Mouse (Mus musculus) kidney, embryonic 14.5 days (tissue): ENCODE results near the gene Sfi1. TPM values are rescaled to one million over a fixed set of nuclear protein-coding genes. Genes with fewer than 3 reads are reported as not detected.

Experiments used
- ATAC-seq: fragments of 200-750 bp; cut with Nextera tagmentation; 2 replicates; pipeline ENCODE4 v1.8.0; 2017; ENCODE audit warnings: moderate number of reproducible peaks, mild to moderate bottlenecking, moderate TSS enrichment, moderate library complexity; ENCODE audit not compliant: low FRiP score, low TSS enrichment
- H3K27ac ChIP-seq: fragments of 300-500 bp; sonication (generic); 2 replicates; pipeline ENCODE4 v1.5.1; 2014; ENCODE audit warnings: low read depth, mild to moderate bottlenecking, low read length, moderate library complexity, mixed read lengths
- H3K27me3 ChIP-seq: fragments of 300-500 bp; sonication (generic); 2 replicates; pipeline ENCODE4 v1.6.1; 2014; ENCODE audit warnings: mild to moderate bottlenecking, low read length; ENCODE audit not compliant: control insufficient read depth, insufficient read depth
- H3K36me3 ChIP-seq: fragments of 300-500 bp; sonication (generic); 2 replicates; pipeline ENCODE4 v1.6.1; 2014; ENCODE audit warnings: low read length, mixed read lengths; ENCODE audit not compliant: control insufficient read depth, insufficient read depth
- H3K4me1 ChIP-seq: fragments of 300-500 bp; sonication (generic); 2 replicates; pipeline ENCODE4 v1.6.1; 2014; ENCODE audit warnings: low read length, mixed read lengths; ENCODE audit not compliant: control insufficient read depth, insufficient read depth
- H3K4me2 ChIP-seq: fragments of 300-500 bp; sonication (generic); replicated peaks from 2 replicates; pipeline ENCODE4 v1.6.1; 2014; ENCODE audit warnings: low read depth, mild to moderate bottlenecking, low read length
- H3K4me3 ChIP-seq: fragments of 300-500 bp; sonication (generic); 2 replicates; pipeline ENCODE4 v1.5.1; 2014; ENCODE audit warnings: mild to moderate bottlenecking, low read length
- H3K9ac ChIP-seq: fragments of 300-500 bp; sonication (generic); 2 replicates; pipeline ENCODE4 v1.6.1; 2014; ENCODE audit warnings: low read depth, mild to moderate bottlenecking, low read length, moderate library complexity
- H3K9me3 ChIP-seq: fragments of 300-500 bp; sonication (generic); 2 replicates; pipeline ENCODE4 v1.6.1; 2016; ENCODE audit warnings: low read length; ENCODE audit not compliant: control insufficient read depth
- WGBS: fragments of 180-500 bp; shearing (Covaris S2); extraction: QIAGEN DNeasy Blood & Tissue Kit; methylation state at CpG from one replicate; pipeline ENCODE4 v1.1.7; 2014; 5-methylcytosine and 5-hydroxymethylcytosine counted together
- polyA plus RNA-seq: library from polyadenylated mRNA; unstranded; fragments of >200 nt; fragmentation: Nextera tagmentation; extraction: Ambion mirVana; gene quantifications from 2 replicates; pipeline ENCODE4 v1.2.1, GENCODE M21; 2014

Gene Sfi1
- polyA plus RNA-seq: 10.5 and 12.7 TPM in 2 replicates

- H3K9ac ChIP-seq: no peak within 1 kb of the TSS
- no peaks in the 10 kb centered on the region for H3K9me3 ChIP-seq
- no peak within 1 kb of the TSS for H3K4me3 ChIP-seq
- ATAC-seq: no peak
- H3K27me3 ChIP-seq: no peaks in the 10 kb centered on the region
- no peak within 1 kb of the TSS for H3K27ac ChIP-seq
- no peaks in the 10 kb centered on the region for H3K4me1 ChIP-seq
- H3K4me2 ChIP-seq: no peak within 1 kb of the TSS
- no peaks in the 10 kb centered on the region for H3K36me3 ChIP-seq
- 86% methylated on average over 25 of the region's 25 CpGs for WGBS
Measured at GRCm38 (mm10) chr11:3193363-3193762, at the start of gene Sfi1. Gene Sfi1 (minus strand): TSS chr11:3193463.

- H3K4me3 ChIP-seq: no peak overlapping the region
- 91% methylated on average over 7 of the region's 7 CpGs for WGBS
- H3K36me3 ChIP-seq: peaks cover 92% of the 10 kb centered on the region
Measured at GRCm38 (mm10) chr11:3242395-3242794, 49.1 kb upstream of the Sfi1 start.

DNA sequence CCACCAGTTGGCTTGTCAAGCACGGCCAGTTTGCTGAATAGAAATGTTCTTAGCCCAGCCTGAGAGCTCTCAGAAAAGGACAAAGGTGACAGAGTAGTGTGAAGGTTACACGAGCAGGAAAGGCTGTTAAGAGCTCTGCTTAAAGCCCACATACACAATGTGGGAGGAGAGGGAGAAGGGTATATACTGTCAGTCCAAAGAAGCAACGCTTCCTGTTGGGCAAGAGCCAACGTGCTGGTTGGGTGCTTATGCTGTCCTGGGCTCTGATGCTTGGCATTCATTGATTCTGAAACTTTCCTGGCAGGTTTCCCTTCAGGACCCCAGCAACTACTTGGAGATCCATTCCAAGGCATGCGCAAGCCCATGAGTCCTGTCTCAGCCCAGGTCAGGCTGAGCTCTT lies 42.0 kb upstream of the Sfi1 start:
- peaks cover 83% of the 10 kb centered on the region for H3K36me3 ChIP-seq
- no peaks in the 10 kb centered on the region for H3K27me3 ChIP-seq
- H3K9me3 ChIP-seq: no peaks in the 10 kb centered on the region
- no peak overlapping the region for H3K4me3 ChIP-seq
- H3K27ac ChIP-seq: no peak overlapping the region
- no peak overlapping the region for H3K4me2 ChIP-seq
- no peak overlapping the region for H3K9ac ChIP-seq
- ATAC-seq: no peak
- 82% methylated on average over 5 of the region's 5 CpGs for WGBS
- no peaks in the 10 kb centered on the region for H3K4me1 ChIP-seq

More at GRCm38 (mm10) chr11:3242395-3242794, 49.1 kb upstream of the Sfi1 start:
- no peaks in the 10 kb centered on the region for H3K27me3 ChIP-seq
- H3K9me3 ChIP-seq: no peaks in the 10 kb centered on the region
- H3K9ac ChIP-seq: no peak overlapping the region
- ATAC-seq: no peak
- H3K4me2 ChIP-seq: no peak overlapping the region
- H3K4me1 ChIP-seq: no peaks in the 10 kb centered on the region
- H3K27ac ChIP-seq: no peak overlapping the region

- no peak overlapping the region for H3K9ac ChIP-seq
- H3K4me1 ChIP-seq: no peaks in the 10 kb centered on the region
- no peak for ATAC-seq
- no peak overlapping the region for H3K4me2 ChIP-seq
- peaks cover 82% of the 10 kb centered on the region for H3K36me3 ChIP-seq
- 88% methylated on average over 4 of the region's 4 CpGs for WGBS
- H3K9me3 ChIP-seq: no peaks in the 10 kb centered on the region
- H3K27ac ChIP-seq: no peak overlapping the region
- no peaks in the 10 kb centered on the region for H3K27me3 ChIP-seq
- H3K4me3 ChIP-seq: no peak overlapping the region
Measured at GRCm38 (mm10) chr11:3233704-3234103, 40.4 kb upstream of the Sfi1 start.

DNA sequence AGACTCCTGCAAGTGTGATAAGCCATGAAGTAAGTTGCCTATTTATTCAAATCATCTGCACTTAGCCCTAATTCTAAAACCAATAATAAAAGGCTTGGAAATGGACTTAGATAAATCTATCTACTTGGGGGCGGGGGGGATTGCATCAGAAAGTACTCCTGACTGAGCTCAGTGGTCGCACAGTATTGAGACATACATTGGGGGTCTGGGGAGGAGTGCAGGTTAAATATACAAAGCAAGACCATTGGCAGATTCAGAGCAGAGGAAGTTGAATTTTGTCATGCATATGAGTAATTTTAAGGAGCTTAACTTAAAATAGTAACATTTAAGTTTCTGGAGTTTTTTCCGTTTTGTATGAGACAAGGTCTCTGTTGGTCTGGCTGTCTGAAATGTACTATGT lies 39.0 kb upstream of the Sfi1 start:
- Histone ChIP-seq H3K27ac (no peak overlapping the region), H3K9me3 (no peaks in the 10 kb centered on the region), H3K9ac (no peak overlapping the region), H3K36me3 (peaks cover 81% of the 10 kb centered on the region), H3K27me3 (no peaks in the 10 kb centered on the region), H3K4me2 (no peak overlapping the region), H3K4me1 (no peaks in the 10 kb centered on the region), H3K4me3 (no peak overlapping the region)
- WGBS: 92% methylated on average over 3 of the region's 3 CpGs
- ATAC-seq: no peak

DNA sequence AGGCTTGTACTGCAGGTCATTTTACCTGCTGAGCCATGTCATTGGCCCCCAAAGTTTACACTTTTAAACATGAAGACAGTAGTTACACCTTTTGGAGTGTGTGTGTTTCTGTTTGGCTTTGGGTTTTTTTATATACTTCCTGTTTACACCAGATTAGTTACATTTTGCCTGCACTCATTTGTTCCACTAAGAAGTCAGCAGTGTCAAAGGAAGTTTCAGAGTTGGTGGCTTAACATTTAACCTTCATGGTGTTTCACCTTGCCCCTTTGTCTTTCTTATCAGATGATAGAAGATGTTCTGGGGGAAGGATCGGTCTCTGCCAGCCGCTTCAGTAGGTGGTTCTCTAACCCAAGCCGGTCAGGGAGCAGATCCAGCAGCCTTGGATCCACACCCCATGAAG lies 33.9 kb upstream of the Sfi1 start:
- Histone ChIP-seq H3K4me1 (no peaks in the 10 kb centered on the region), H3K27ac (no peak overlapping the region), H3K9me3 (no peaks in the 10 kb centered on the region), H3K4me3 (no peak overlapping the region), H3K9ac (no peak overlapping the region), H3K36me3 (peaks cover 84% of the 10 kb centered on the region), H3K4me2 (no peak overlapping the region), H3K27me3 (no peaks in the 10 kb centered on the region)
- no peak for ATAC-seq
- 97% methylated on average over 3 of the region's 3 CpGs for WGBS

DNA sequence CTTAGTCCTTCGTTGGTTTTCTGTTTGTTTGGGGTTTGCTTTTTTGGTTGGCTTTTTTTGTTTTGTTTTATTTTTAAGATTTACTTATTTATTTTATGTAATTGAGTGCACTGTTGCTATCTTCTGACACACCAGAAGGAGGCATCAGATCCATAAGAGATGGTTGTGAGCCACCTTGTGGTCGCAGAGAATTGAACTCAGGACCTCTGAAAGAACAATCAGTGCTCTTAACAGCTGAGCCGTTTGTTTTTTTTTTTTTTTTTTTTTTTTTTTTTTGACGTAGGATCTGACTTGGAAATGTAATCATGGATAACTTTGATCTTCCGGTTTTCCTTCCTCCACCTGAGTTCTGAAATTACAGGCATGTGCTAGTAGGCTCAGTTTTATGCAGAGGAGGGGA lies 29.8 kb upstream of the Sfi1 start:
- H3K36me3 ChIP-seq: peaks cover 79% of the 10 kb centered on the region
- no peak overlapping the region for H3K27ac ChIP-seq
- H3K9ac ChIP-seq: no peak overlapping the region
- no peaks in the 10 kb centered on the region for H3K4me1 ChIP-seq
- WGBS: 71% methylated on average over 5 of the region's 5 CpGs
- H3K27me3 ChIP-seq: no peaks in the 10 kb centered on the region
- H3K9me3 ChIP-seq: no peaks in the 10 kb centered on the region
- H3K4me3 ChIP-seq: no peak overlapping the region
- ATAC-seq: no peak
- H3K4me2 ChIP-seq: no peak overlapping the region

GRCm38 (mm10) chr11:3212526-3212925 lies 19.3 kb upstream of the Sfi1 start:
- no peaks in the 10 kb centered on the region for H3K4me1 ChIP-seq
- H3K36me3 ChIP-seq: peaks cover 71% of the 10 kb centered on the region
- no peak overlapping the region for H3K9ac ChIP-seq
- no peak overlapping the region for H3K27ac ChIP-seq
- H3K4me3 ChIP-seq: no peak overlapping the region
- ATAC-seq: no peak
- 78% methylated on average over 1 of the region's 1 CpGs for WGBS
- H3K4me2 ChIP-seq: no peak overlapping the region
- H3K27me3 ChIP-seq: no peaks in the 10 kb centered on the region
- H3K9me3 ChIP-seq: no peaks in the 10 kb centered on the region

- no peak overlapping the region for H3K4me2 ChIP-seq
- H3K4me1 ChIP-seq: no peaks in the 10 kb centered on the region
- no peak overlapping the region for H3K9ac ChIP-seq
- H3K4me3 ChIP-seq: no peak overlapping the region
- no peak overlapping the region for H3K27ac ChIP-seq
- no peaks in the 10 kb centered on the region for H3K27me3 ChIP-seq
- WGBS: 97% methylated on average over 3 of the region's 3 CpGs
- ATAC-seq: no peak
- H3K36me3 ChIP-seq: peaks cover 51% of the 10 kb centered on the region
- H3K9me3 ChIP-seq: no peaks in the 10 kb centered on the region
Measured at GRCm38 (mm10) chr11:3206783-3207182, 13.5 kb upstream of the Sfi1 start.

- peaks cover 43% of the 10 kb centered on the region for H3K36me3 ChIP-seq
- no peaks in the 10 kb centered on the region for H3K27me3 ChIP-seq
- H3K4me1 ChIP-seq: no peaks in the 10 kb centered on the region
- no peak overlapping the region for H3K9ac ChIP-seq
- H3K4me2 ChIP-seq: no peak overlapping the region
- no peak overlapping the region for H3K4me3 ChIP-seq
- no peak overlapping the region for H3K27ac ChIP-seq
- 93% methylated on average over 3 of the region's 3 CpGs for WGBS
- ATAC-seq: no peak
- H3K9me3 ChIP-seq: no peaks in the 10 kb centered on the region
Measured at GRCm38 (mm10) chr11:3205207-3205606, 11.9 kb upstream of the Sfi1 start.
